Mouse (Mus musculus) liver, embryonic 15.5 days (tissue): ENCODE measurements around the gene Ccdc3. TPM values are rescaled to one million over a fixed set of nuclear protein-coding genes. Genes with fewer than 3 reads are reported as not detected.
"Not testable (repeated sequence)": the region's sequence is repeated elsewhere in the genome, so short reads cannot be mapped to it uniquely, and the experiment has no call there.

Experiments
- ATAC-seq: fragments of 200-750 bp; cut with Nextera tagmentation; 2 replicates; pipeline ENCODE4 v1.8.0; 2017; ENCODE audit warnings: moderate number of reproducible peaks, mild to moderate bottlenecking, moderate library complexity; ENCODE audit not compliant: insufficient read depth
- H3K27ac ChIP-seq: fragments of 300-500 bp; sonication (generic); replicated peaks from 2 replicates; pipeline ENCODE4 v1.5.1; 2015; ENCODE audit warnings: mild to moderate bottlenecking, inconsistent platforms
- H3K27me3 ChIP-seq: fragments of 300-500 bp; sonication (generic); 2 replicates; pipeline ENCODE4 v1.6.1; 2015; ENCODE audit warnings: mild to moderate bottlenecking, inconsistent platforms
- H3K36me3 ChIP-seq: fragments of 300-500 bp; sonication (generic); replicated peaks from 2 replicates; pipeline ENCODE4 v1.6.1; 2015; ENCODE audit warnings: moderate library complexity, mild to moderate bottlenecking, inconsistent platforms
- H3K4me1 ChIP-seq: fragments of 300-500 bp; sonication (generic); replicated peaks from 2 replicates; pipeline ENCODE4 v1.6.1; 2015; ENCODE audit warnings: inconsistent platforms
- H3K4me2 ChIP-seq: fragments of 300-500 bp; sonication (generic); 2 replicates; pipeline ENCODE4 v1.6.1; 2015; ENCODE audit warnings: moderate library complexity, mild to moderate bottlenecking, inconsistent platforms
- H3K4me3 ChIP-seq: fragments of 300-500 bp; sonication (generic); replicated peaks from 2 replicates; pipeline ENCODE4 v1.5.1; 2015; ENCODE audit warnings: mild to moderate bottlenecking, inconsistent platforms
- H3K9ac ChIP-seq: fragments of 300-500 bp; sonication (generic); 2 replicates; pipeline ENCODE4 v1.6.1; 2015; ENCODE audit warnings: moderate library complexity, mild to moderate bottlenecking, inconsistent platforms
- H3K9me3 ChIP-seq: fragments of 300-500 bp; sonication (generic); replicated peaks from 2 replicates; pipeline ENCODE4 v1.6.1; 2016; ENCODE audit warnings: inconsistent platforms
- WGBS: fragments of 180-500 bp; shearing (Covaris S2); methylation state at CpG from one replicate; pipeline ENCODE4 v1.1.7; 2015; ENCODE audit warnings: mixed read lengths; ENCODE audit not compliant: insufficient replicate concordance; 5-methylcytosine and 5-hydroxymethylcytosine counted together
- polyA plus RNA-seq: library from polyadenylated mRNA; unstranded; fragments of >200 nt; fragmentation: Nextera tagmentation; extraction: Ambion mirVana; gene quantifications from 2 replicates; pipeline ENCODE4 v1.2.1, GENCODE M21; 2015

Ccdc3 gene
- polyA plus RNA-seq, 1 experiment from 2014 or later = 2.8 TPM

- no peaks in the 10 kb centered on the region for H3K27me3 ChIP-seq
- H3K4me2 ChIP-seq = no peak overlapping the region
- H3K4me3 ChIP-seq = no peak overlapping the region
- H3K9me3 ChIP-seq = no peaks in the 10 kb centered on the region
- H3K4me1 ChIP-seq = no peaks in the 10 kb centered on the region
- H3K36me3 ChIP-seq = no peaks in the 10 kb centered on the region
- WGBS = 65% methylated on average over 1 of the region's 1 CpGs
- no peak for ATAC-seq
- H3K9ac ChIP-seq = no peak overlapping the region
- no peak overlapping the region for H3K27ac ChIP-seq
These were observed 82.3 kb downstream of the Ccdc3 start for GRCm38 (mm10) chr2:5219847-5220375.

- no peak overlapping the region for H3K4me2 ChIP-seq
- no peaks in the 10 kb centered on the region for H3K4me1 ChIP-seq
- 45% methylated on average over 2 of the region's 2 CpGs for WGBS
- H3K36me3 ChIP-seq = no peaks in the 10 kb centered on the region
- H3K27me3 ChIP-seq = no peaks in the 10 kb centered on the region; the same call in 1 of the 2 replicates
- no peak for ATAC-seq
- H3K27ac ChIP-seq = no peak overlapping the region
- H3K9me3 ChIP-seq = no peaks in the 10 kb centered on the region
- H3K4me3 ChIP-seq = no peak overlapping the region
- H3K9ac ChIP-seq = no peak overlapping the region
These were observed 85.0 kb downstream of the Ccdc3 start for GRCm38 (mm10) chr2:5222571-5222970.

- Histone ChIP-seq H3K27me3 (no peaks in the 10 kb centered on the region), H3K36me3 (no peaks in the 10 kb centered on the region), H3K9ac (no peak overlapping the region), H3K9me3 (no peaks in the 10 kb centered on the region), H3K27ac (no peak overlapping the region), H3K4me1 (no peaks in the 10 kb centered on the region), H3K4me3 (no peak overlapping the region), H3K4me2 (no peak overlapping the region)
- ATAC-seq = no peak
- WGBS = 61% methylated on average over 3 of the region's 3 CpGs
These were observed 99.4 kb downstream of the Ccdc3 start for GRCm38 (mm10) chr2:5236846-5237482.

GRCm38 (mm10) chr2:5237870-5238269 lies 100.3 kb downstream of the Ccdc3 start:
- Histone ChIP-seq H3K9me3 (no peaks in the 10 kb centered on the region), H3K4me1 (no peaks in the 10 kb centered on the region), H3K36me3 (no peaks in the 10 kb centered on the region), H3K27ac (no peak overlapping the region), H3K9ac (no peak overlapping the region), H3K4me2 (no peak overlapping the region), H3K4me3 (no peak overlapping the region), H3K27me3 (no peaks in the 10 kb centered on the region)
- no peak for ATAC-seq
- 64% methylated on average over 5 of the region's 5 CpGs for WGBS

GRCm38 (mm10) chr2:5239492-5239891 lies 101.9 kb downstream of the Ccdc3 start:
- H3K27me3 ChIP-seq = no peaks in the 10 kb centered on the region
- no peak for ATAC-seq
- no peak overlapping the region for H3K4me3 ChIP-seq
- H3K9ac ChIP-seq = no peak overlapping the region
- no peak overlapping the region for H3K4me2 ChIP-seq
- WGBS = 51% methylated on average over 4 of the region's 4 CpGs
- H3K27ac ChIP-seq = no peak overlapping the region
- no peaks in the 10 kb centered on the region for H3K9me3 ChIP-seq
- no peaks in the 10 kb centered on the region for H3K4me1 ChIP-seq
- H3K36me3 ChIP-seq = no peaks in the 10 kb centered on the region

- Histone ChIP-seq H3K36me3 (no peaks in the 10 kb centered on the region), H3K9ac (no peak overlapping the region), H3K4me1 (no peaks in the 10 kb centered on the region), H3K27me3 (no peaks in the 10 kb centered on the region), H3K27ac (no peak overlapping the region), H3K9me3 (no peaks in the 10 kb centered on the region), H3K4me3 (no peak overlapping the region), H3K4me2 (no peak overlapping the region)
- no peak for ATAC-seq
- 56% methylated on average over 6 of the region's 6 CpGs for WGBS
These were observed 103.9 kb downstream of the Ccdc3 start for GRCm38 (mm10) chr2:5241469-5241897.

GRCm38 (mm10) chr2:5249199-5249598 lies 111.6 kb downstream of the Ccdc3 start:
- not testable (repeated sequence) for H3K36me3 ChIP-seq, H3K4me3 ChIP-seq, H3K9me3 ChIP-seq, H3K9ac ChIP-seq, H3K27ac ChIP-seq, H3K4me2 ChIP-seq, H3K27me3 ChIP-seq, ATAC-seq, H3K4me1 ChIP-seq
- 77% methylated on average over 6 of the region's 6 CpGs for WGBS

GRCm38 (mm10) chr2:5249969-5250368 lies 112.4 kb downstream of the Ccdc3 start:
- ATAC-seq = no peak
- H3K4me3 ChIP-seq = no peak overlapping the region
- 53% methylated on average over 12 of the region's 12 CpGs for WGBS

GRCm38 (mm10) chr2:5258250-5258649 lies 120.7 kb downstream of the Ccdc3 start:
- no peak for ATAC-seq
- Histone ChIP-seq H3K9me3 (no peaks in the 10 kb centered on the region), H3K4me1 (no peaks in the 10 kb centered on the region), H3K27ac (no peak overlapping the region), H3K27me3 (no peaks in the 10 kb centered on the region), H3K36me3 (no peaks in the 10 kb centered on the region), H3K4me3 (no peak overlapping the region), H3K9ac (no peak overlapping the region), H3K4me2 (no peak overlapping the region)
- 51% methylated on average over 3 of the region's 3 CpGs for WGBS

More at GRCm38 (mm10) chr2:5249969-5250368, 112.4 kb downstream of the Ccdc3 start:
- Histone ChIP-seq H3K27me3 (no peaks in the 10 kb centered on the region), H3K36me3 (no peaks in the 10 kb centered on the region), H3K27ac (no peak overlapping the region), H3K4me2 (no peak overlapping the region), H3K9ac (no peak overlapping the region), H3K4me1 (no peaks in the 10 kb centered on the region; the same call in 1 of the 2 replicates), H3K9me3 (no peaks in the 10 kb centered on the region)

- Histone ChIP-seq H3K9me3 (no peaks in the 10 kb centered on the region), H3K27ac (no peak overlapping the region), H3K4me1 (no peaks in the 10 kb centered on the region), H3K27me3 (no peaks in the 10 kb centered on the region), H3K4me3 (no peak overlapping the region), H3K36me3 (no peaks in the 10 kb centered on the region), H3K9ac (no peak overlapping the region), H3K4me2 (no peak overlapping the region)
- 70% methylated on average over 2 of the region's 2 CpGs for WGBS
- no peak for ATAC-seq
These were observed 124.7 kb downstream of the Ccdc3 start for GRCm38 (mm10) chr2:5262279-5262678.

- Histone ChIP-seq H3K9ac (no peak overlapping the region), H3K27ac (no peak overlapping the region), H3K36me3 (no peaks in the 10 kb centered on the region), H3K4me3 (no peak overlapping the region), H3K4me2 (no peak overlapping the region), H3K9me3 (no peaks in the 10 kb centered on the region), H3K27me3 (no peaks in the 10 kb centered on the region), H3K4me1 (no peaks in the 10 kb centered on the region)
- ATAC-seq = no peak
- 72% methylated on average over 2 of the region's 2 CpGs for WGBS
These were observed 130.4 kb downstream of the Ccdc3 start for GRCm38 (mm10) chr2:5267980-5268379.
